Mouse (Mus musculus) spleen, adult 12 weeks (tissue): ENCODE data around the gene Gnao1.

ENCODE experiments used
- DNase-seq: peaks from one replicate; pipeline ENCODE4 v3.0.0; 2022; ENCODE audit warnings: low spot score

Gnao1 gene

DNA sequence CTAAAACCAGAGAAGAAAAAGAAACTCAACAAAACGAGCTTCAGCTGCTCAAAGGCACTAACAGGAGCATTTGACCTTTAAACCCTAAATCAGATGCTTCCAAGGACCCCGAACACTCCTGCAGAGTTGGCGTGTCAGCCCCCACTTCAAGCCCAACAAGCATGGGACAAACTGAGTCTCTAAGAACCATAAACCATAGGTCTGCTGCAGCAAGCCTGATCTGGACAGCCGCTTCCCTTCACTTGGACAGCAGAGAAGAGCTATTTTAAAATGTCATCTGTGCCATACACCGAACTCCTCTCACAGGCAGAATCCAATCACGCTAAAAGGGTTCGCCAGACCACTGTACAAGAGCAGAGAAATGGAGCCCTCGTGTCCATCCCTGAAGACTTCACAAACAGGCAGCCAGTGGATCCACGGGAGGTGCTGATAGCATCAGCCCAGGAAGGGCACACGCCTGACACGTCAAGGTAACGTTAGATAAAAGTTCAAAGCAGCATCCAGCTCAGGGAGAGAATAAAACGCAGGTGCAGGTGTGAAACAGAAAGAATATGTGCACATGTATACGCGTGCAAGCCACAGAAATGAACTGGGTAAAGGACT lies 199.6 kb downstream of the Gnao1 start:
- DNase-seq = no peak

DNA sequence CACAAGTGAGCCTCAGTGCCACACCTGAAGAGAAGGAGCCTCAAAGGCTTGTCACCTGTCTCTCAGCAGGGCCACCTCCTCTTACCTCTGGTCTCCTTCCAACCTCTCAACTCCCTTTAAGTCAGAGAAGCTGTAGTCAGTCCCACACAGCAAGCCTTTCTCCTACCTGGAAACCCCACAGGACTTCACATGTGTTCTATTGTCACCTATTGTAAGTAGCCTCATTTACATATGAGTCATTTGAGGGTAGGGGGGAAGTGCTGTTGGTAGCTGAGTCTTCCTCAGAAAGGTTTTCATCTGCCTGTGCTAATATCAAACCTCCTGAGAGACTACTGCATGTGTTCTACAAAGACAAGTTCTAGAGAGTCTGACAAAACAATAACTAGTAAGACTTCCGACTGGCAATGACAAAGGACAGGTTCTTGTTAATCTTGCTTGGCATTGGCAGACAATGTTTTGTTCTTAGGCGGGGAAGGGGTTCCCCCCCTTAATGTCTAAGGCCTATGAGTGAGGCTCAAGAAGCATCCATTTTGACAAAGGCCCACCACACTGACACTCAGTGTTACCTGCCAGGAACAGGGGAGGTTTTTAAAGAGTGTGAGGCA lies 200.4 kb downstream of the Gnao1 start:
- DNase-seq = no peak

DNA sequence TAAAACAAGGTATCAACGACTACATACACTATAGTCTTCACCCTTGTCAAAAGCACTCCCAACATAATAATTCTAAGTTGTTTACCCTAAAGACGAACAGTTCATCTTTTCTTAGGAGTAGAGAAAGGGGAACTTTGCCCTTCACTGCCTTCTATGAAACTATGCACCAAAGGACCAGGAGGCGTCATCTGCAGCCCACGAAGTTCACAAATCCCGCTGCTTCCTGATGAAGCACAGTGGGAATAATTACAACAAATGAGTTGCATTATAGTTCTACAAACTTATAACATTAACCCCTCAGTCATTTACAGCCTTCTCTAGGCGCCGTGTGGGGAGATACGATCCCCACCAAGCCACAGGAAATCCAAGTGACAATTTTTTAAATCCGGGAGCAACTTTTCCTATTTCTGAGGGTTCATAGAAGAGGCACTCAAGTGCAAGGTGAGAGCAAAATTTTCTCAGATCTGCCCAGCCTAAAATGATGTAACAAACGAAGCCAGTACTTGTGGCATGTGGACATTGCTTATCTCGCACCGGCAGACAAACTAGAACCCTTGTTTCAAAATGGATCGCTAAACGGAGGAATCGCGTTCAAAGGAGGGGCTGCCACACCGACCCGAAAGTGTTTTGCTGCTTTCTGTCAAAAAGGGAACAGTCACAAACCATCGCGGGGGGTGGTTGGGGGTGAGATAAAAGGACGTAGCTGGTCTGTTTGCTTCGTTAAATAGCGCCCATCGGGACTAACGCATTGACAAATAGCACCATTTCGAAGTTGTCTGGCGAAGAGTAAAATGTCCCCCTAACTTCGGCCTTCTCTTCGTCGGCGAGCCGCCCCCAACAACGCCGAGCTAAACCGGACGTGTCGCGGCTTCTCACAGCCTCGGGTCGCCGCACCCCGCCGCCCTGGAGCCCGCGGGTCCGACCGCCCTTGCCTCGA lies 201.6 kb downstream of the Gnao1 start:
- peak; percentile 59 for DNase-seq

DNA sequence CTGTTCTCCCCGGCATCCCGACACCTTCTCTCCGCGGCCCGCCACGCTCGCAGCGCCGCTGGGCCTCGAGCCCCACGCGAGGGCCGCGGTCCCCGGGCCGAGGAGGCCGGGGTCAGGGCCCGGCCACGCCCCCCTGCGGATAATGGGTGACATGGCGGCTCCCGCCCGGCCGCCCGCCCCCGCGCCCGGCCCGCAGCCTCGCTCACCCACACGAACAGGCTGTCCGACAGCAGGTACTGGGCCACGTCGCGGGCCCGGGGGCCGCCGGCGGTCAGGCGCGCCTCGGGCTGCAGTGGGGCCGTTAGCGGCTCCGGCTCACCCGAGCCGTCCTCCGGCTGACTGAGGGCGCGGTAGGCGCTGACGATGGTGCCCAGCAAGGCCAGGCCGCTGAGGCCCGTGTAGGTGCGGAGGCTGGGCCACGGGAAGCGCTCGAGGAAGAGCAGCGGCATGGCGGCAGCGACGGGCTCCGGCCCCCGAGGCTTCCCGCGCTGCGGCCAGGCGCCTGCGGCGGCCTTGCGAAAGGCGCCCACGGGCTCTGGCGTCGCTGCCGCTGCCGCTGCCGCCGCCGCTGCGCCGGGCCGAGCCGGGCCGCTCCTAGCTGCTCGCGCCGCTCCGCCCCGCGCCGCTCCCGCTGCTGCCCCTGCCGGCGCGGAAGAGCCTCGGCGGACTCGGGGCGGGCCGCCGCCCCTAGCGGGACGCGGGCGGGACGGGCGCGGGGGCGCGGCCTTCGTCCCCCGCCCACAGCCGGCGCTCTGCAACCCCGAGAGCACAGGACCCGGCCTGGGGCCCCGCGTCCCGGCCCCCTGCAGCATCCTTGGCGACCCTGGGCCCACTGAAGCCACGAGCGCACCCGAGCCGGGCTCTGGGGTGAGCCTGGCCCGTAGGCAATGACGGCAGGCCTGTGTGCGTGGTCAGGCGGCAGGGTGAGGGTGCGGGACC lies 202.5 kb downstream of the Gnao1 start, which contains the start of gene Amfr:
Amfr (minus strand) TSS at position 830 of the 939 bp plus-strand sequence.
- peak; percentile 58 for DNase-seq

DNA sequence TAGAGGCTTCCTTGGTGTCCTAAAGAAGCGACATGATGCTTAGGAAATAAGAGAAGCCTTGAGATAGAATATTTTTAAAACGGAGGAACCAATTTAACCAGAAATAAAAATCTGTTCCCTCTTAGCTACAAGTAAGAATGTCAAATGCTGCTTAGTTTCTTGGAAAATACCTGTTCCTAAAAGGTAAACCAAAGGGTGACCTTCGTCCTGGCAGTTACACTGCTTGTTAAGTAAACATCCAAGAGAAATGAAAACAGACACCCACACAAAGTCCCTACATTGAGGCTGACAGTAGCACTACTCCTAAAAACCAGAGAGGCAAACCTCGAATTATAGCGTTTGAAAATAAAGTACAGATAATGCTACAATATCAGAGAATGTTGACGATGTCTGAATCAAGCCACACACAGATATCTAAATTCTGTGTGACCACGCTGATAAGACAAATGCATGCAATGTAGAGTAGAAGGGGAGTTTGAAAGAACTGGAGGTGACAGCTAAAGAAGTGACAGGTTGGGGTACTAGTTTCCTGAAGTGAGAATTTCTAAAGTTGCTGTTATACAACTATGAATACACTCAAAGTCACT lies 203.4 kb downstream of the Gnao1 start:
- no peak for DNase-seq
